Mouse (Mus musculus) neural tube, embryonic 15.5 days (tissue): ENCODE measurements at regions not wholly inside any gene's neighbourhood (a gene's known extent, or its start where the extent isn't known, plus 50 kb on each side); places are given as distances from the start of the nearest gene placed in this dataset.

Experiments used
- ATAC-seq: fragments of 200-750 bp; cut with Nextera tagmentation; 2 replicates; pipeline ENCODE4 v1.8.0; 2017; ENCODE audit warnings: mild to moderate bottlenecking, moderate TSS enrichment, moderate library complexity; ENCODE audit not compliant: low FRiP score
- H3K27ac ChIP-seq: fragments of 300-500 bp; sonication (generic); replicated peaks from 2 replicates; pipeline ENCODE4 v1.5.1; 2015; ENCODE audit warnings: mild to moderate bottlenecking, inconsistent platforms
- H3K27me3 ChIP-seq: fragments of 300-500 bp; sonication (generic); replicated peaks from 2 replicates; pipeline ENCODE4 v1.6.1; 2015; ENCODE audit warnings: inconsistent platforms
- H3K36me3 ChIP-seq: fragments of 300-500 bp; sonication (generic); 2 replicates; pipeline ENCODE4 v1.6.1; 2015; ENCODE audit warnings: inconsistent platforms
- H3K4me1 ChIP-seq: fragments of 300-500 bp; sonication (generic); 2 replicates; pipeline ENCODE4 v1.6.1; 2015; ENCODE audit warnings: inconsistent platforms
- H3K4me2 ChIP-seq: fragments of 300-500 bp; sonication (generic); 2 replicates; pipeline ENCODE4 v1.6.1; 2015; ENCODE audit warnings: inconsistent platforms, mild to moderate bottlenecking, moderate library complexity
- H3K4me3 ChIP-seq: fragments of 300-500 bp; sonication (generic); replicated peaks from 2 replicates; pipeline ENCODE4 v1.5.1; 2015; ENCODE audit warnings: mild to moderate bottlenecking, inconsistent platforms
- H3K9ac ChIP-seq: fragments of 300-500 bp; sonication (generic); replicated peaks from 2 replicates; pipeline ENCODE4 v1.6.1; 2015; ENCODE audit warnings: mild to moderate bottlenecking, inconsistent platforms
- H3K9me3 ChIP-seq: fragments of 300-500 bp; sonication (generic); replicated peaks from 2 replicates; pipeline ENCODE4 v1.6.1; 2016; ENCODE audit warnings: inconsistent platforms
- WGBS: fragments of 180-500 bp; shearing (Covaris S2); methylation state at CpG from one replicate; pipeline ENCODE4 v1.1.7; 2015; ENCODE audit warnings: mixed read lengths; 5-methylcytosine and 5-hydroxymethylcytosine counted together

GRCm38 (mm10) chr3:140872511-140872910 lies 339.6 kb downstream of the Pdha2 start:
- H3K36me3 ChIP-seq, result no peaks in the 10 kb centered on the region

GRCm38 (mm10) chr3:140871261-140871660 lies 340.9 kb downstream of the Pdha2 start:
- Histone ChIP-seq H3K4me3 (no peak overlapping the region), H3K27ac (no peak overlapping the region), H3K4me1 (no peaks in the 10 kb centered on the region), H3K9ac (no peak overlapping the region), H3K4me2 (no peak overlapping the region), H3K9me3 (no peaks in the 10 kb centered on the region), H3K36me3 (no peaks in the 10 kb centered on the region), H3K27me3 (no peaks in the 10 kb centered on the region)
- WGBS, result 94% methylated on average over 2 of the region's 2 CpGs
- ATAC-seq, result no peak

More at GRCm38 (mm10) chr3:140872511-140872910, 339.6 kb downstream of the Pdha2 start:
- Histone ChIP-seq H3K27ac (no peak overlapping the region), H3K9ac (no peak overlapping the region), H3K4me2 (no peak overlapping the region), H3K9me3 (no peaks in the 10 kb centered on the region), H3K4me1 (no peaks in the 10 kb centered on the region), H3K27me3 (no peaks in the 10 kb centered on the region), H3K4me3 (no peak overlapping the region)
- no peak for ATAC-seq
- WGBS, result 80% methylated on average over 1 of the region's 1 CpGs

- Histone ChIP-seq H3K9me3 (no peaks in the 10 kb centered on the region), H3K4me2 (no peak overlapping the region), H3K27ac (no peak overlapping the region), H3K36me3 (no peaks in the 10 kb centered on the region), H3K27me3 (no peaks in the 10 kb centered on the region), H3K9ac (no peak overlapping the region), H3K4me1 (no peaks in the 10 kb centered on the region), H3K4me3 (no peak overlapping the region)
- WGBS, result 84% methylated on average over 2 of the region's 2 CpGs
- ATAC-seq, result no peak
Observed at GRCm38 (mm10) chr3:140840197-140840596, 372.0 kb downstream of the Pdha2 start.

GRCm38 (mm10) chr3:140837976-140838581 lies 374.1 kb downstream of the Pdha2 start:
- Histone ChIP-seq H3K36me3 (no peaks in the 10 kb centered on the region), H3K27ac (no peak overlapping the region), H3K9me3 (no peaks in the 10 kb centered on the region), H3K27me3 (no peaks in the 10 kb centered on the region), H3K4me1 (no peaks in the 10 kb centered on the region), H3K4me2 (no peak overlapping the region), H3K9ac (no peak overlapping the region), H3K4me3 (no peak overlapping the region)
- no peak for ATAC-seq
- 72% methylated on average over 2 of the region's 2 CpGs for WGBS

- Histone ChIP-seq H3K4me1 (no peaks in the 10 kb centered on the region), H3K27me3 (no peaks in the 10 kb centered on the region), H3K36me3 (no peaks in the 10 kb centered on the region), H3K4me3 (no peak overlapping the region), H3K4me2 (no peak overlapping the region), H3K9ac (no peak overlapping the region), H3K9me3 (no peaks in the 10 kb centered on the region), H3K27ac (no peak overlapping the region)
- no peak for ATAC-seq
Observed at GRCm38 (mm10) chr3:140821266-140821665, 390.9 kb downstream of the Pdha2 start.

GRCm38 (mm10) chr3:140805586-140805985 lies 406.6 kb downstream of the Pdha2 start:
- H3K4me1 ChIP-seq, result no peaks in the 10 kb centered on the region
- H3K36me3 ChIP-seq, result no peaks in the 10 kb centered on the region
- H3K27ac ChIP-seq, result no peak overlapping the region
- no peaks in the 10 kb centered on the region for H3K9me3 ChIP-seq
- H3K27me3 ChIP-seq, result no peaks in the 10 kb centered on the region
- ATAC-seq, result no peak
- no peak overlapping the region for H3K9ac ChIP-seq
- 93% methylated on average over 2 of the region's 2 CpGs for WGBS
- no peak overlapping the region for H3K4me3 ChIP-seq
- H3K4me2 ChIP-seq, result no peak overlapping the region

- no peak for ATAC-seq
- H3K9ac ChIP-seq, result no peak overlapping the region
- H3K36me3 ChIP-seq, result no peaks in the 10 kb centered on the region
- WGBS, result 91% methylated on average over 2 of the region's 2 CpGs
- no peaks in the 10 kb centered on the region for H3K4me1 ChIP-seq
- no peaks in the 10 kb centered on the region for H3K27me3 ChIP-seq
- no peaks in the 10 kb centered on the region for H3K9me3 ChIP-seq
- H3K27ac ChIP-seq, result no peak overlapping the region
- H3K4me3 ChIP-seq, result no peak overlapping the region
- H3K4me2 ChIP-seq, result no peak overlapping the region
Observed at GRCm38 (mm10) chr3:140792943-140793342, 419.2 kb downstream of the Pdha2 start.

- WGBS, result 79% methylated on average over 3 of the region's 3 CpGs
- Histone ChIP-seq H3K27ac (no peak overlapping the region), H3K4me3 (no peak overlapping the region), H3K9ac (no peak overlapping the region), H3K4me1 (no peaks in the 10 kb centered on the region), H3K27me3 (no peaks in the 10 kb centered on the region), H3K4me2 (no peak overlapping the region), H3K9me3 (no peaks in the 10 kb centered on the region), H3K36me3 (no peaks in the 10 kb centered on the region)
- no peak for ATAC-seq
Observed at GRCm38 (mm10) chr3:140785700-140786099, 426.5 kb downstream of the Pdha2 start.

GRCm38 (mm10) chr3:140760051-140760450 lies 452.1 kb downstream of the Pdha2 start:
- Histone ChIP-seq H3K4me3 (no peak overlapping the region), H3K27ac (no peak overlapping the region), H3K9ac (no peak overlapping the region), H3K4me2 (no peak overlapping the region), H3K36me3 (no peaks in the 10 kb centered on the region), H3K27me3 (no peaks in the 10 kb centered on the region), H3K9me3 (no peaks in the 10 kb centered on the region), H3K4me1 (no peaks in the 10 kb centered on the region)
- no peak for ATAC-seq
- 81% methylated on average over 4 of the region's 4 CpGs for WGBS

- Histone ChIP-seq H3K27me3 (no peaks in the 10 kb centered on the region), H3K36me3 (no peaks in the 10 kb centered on the region), H3K9ac (no peak overlapping the region), H3K4me3 (no peak overlapping the region), H3K9me3 (no peaks in the 10 kb centered on the region), H3K4me1 (no peaks in the 10 kb centered on the region), H3K27ac (no peak overlapping the region), H3K4me2 (no peak overlapping the region)
- WGBS, result 71% methylated on average over 2 of the region's 2 CpGs
- no peak for ATAC-seq
Observed at GRCm38 (mm10) chr3:140744501-140744900, 467.7 kb downstream of the Pdha2 start.

GRCm38 (mm10) chr3:140740430-140740829 lies 471.7 kb downstream of the Pdha2 start:
- H3K4me1 ChIP-seq, result no peaks in the 10 kb centered on the region
- no peaks in the 10 kb centered on the region for H3K27me3 ChIP-seq
- 81% methylated on average over 1 of the region's 1 CpGs for WGBS
- H3K4me3 ChIP-seq, result no peak overlapping the region
- no peaks in the 10 kb centered on the region for H3K36me3 ChIP-seq
- H3K9ac ChIP-seq, result no peak overlapping the region
- ATAC-seq, result no peak
- H3K9me3 ChIP-seq, result no peaks in the 10 kb centered on the region
- H3K27ac ChIP-seq, result no peak overlapping the region
- no peak overlapping the region for H3K4me2 ChIP-seq

GRCm38 (mm10) chr3:140738654-140739369 lies 473.3 kb downstream of the Pdha2 start:
- no peak overlapping the region for H3K4me3 ChIP-seq
- H3K9ac ChIP-seq, result no peak overlapping the region
- H3K27me3 ChIP-seq, result no peaks in the 10 kb centered on the region
- H3K27ac ChIP-seq, result no peak overlapping the region
- no peak overlapping the region for H3K4me2 ChIP-seq
- H3K36me3 ChIP-seq, result no peaks in the 10 kb centered on the region
- no peaks in the 10 kb centered on the region for H3K9me3 ChIP-seq
- ATAC-seq, result no peak
- no peaks in the 10 kb centered on the region for H3K4me1 ChIP-seq
- 71% methylated on average over 8 of the region's 8 CpGs for WGBS
